Mouse (Mus musculus): Measurements from ENCODE around the gene Traf3ip1. TPM values are rescaled to one million over a fixed set of nuclear protein-coding genes. Genes with fewer than 3 reads are reported as not detected.

The Traf3ip1 gene
- polyA plus RNA-seq, 1 experiment from 2014 or later, result 8.4 TPM

- ATAC-seq (replicated peaks; ENCODE audit: insufficient number of reproducible peaks, low FRiP score, low TSS enrichment, low read depth), result peak; percentile 90
- under 1% methylated on average over 91 of the region's 91 CpGs for WGBS
These were observed 35.2 kb upstream of the Traf3ip1 start, which contains the start of gene Per2 for GRCm38 (mm10) chr1:91459059-91459809. Per2 (minus strand) TSS chr1:91459324.

GRCm38 (mm10) chr1:91460069-91460468 is 34.4 kb upstream of the Traf3ip1 start:
- no peak overlapping the region for H3K9ac ChIP-seq (replicated peaks; ENCODE audit: low read length)
- H3K4me3 ChIP-seq (ENCODE audit: low read depth, low read length), result no peak overlapping the region; the same call in 1 of the 2 replicates
- WGBS, result 42% methylated on average over 7 of the region's 7 CpGs
- ATAC-seq (replicated peaks; ENCODE audit: insufficient number of reproducible peaks, low FRiP score, low TSS enrichment, low read depth) (no peak), DNase-seq (ENCODE audit: low spot score) (no peak)
- H3K4me1 ChIP-seq (ENCODE audit: control insufficient read depth, insufficient read depth, low read length), result peaks cover 3% of the 10 kb centered on the region
- H3K4me2 ChIP-seq (ENCODE audit: low read depth, low read length), result peak overlapping the region; percentile 67
- peaks cover 2% of the 10 kb centered on the region; the same call in 1 of the 2 replicates for H3K27me3 ChIP-seq (ENCODE audit: control insufficient read depth, insufficient read depth, low read length)
- no peak overlapping the region for H3K27ac ChIP-seq (replicated peaks; ENCODE audit: low read depth, low read length)
- H3K9me3 ChIP-seq (replicated peaks; ENCODE audit: control insufficient read depth, low read length), result no peaks in the 10 kb centered on the region
- H3K36me3 ChIP-seq (replicated peaks; ENCODE audit: control insufficient read depth, insufficient read depth, low read depth, low read length), result no peaks in the 10 kb centered on the region

More at GRCm38 (mm10) chr1:91459059-91459809, 35.2 kb upstream of the Traf3ip1 start, which contains the start of gene Per2:
- Histone ChIP-seq H3K36me3 (replicated peaks; ENCODE audit: control insufficient read depth, insufficient read depth, low read depth, low read length) (no peaks in the 10 kb centered on the region), H3K27ac (replicated peaks; ENCODE audit: low read depth, low read length) (no peak within 1 kb of the TSS), H3K9ac (replicated peaks; ENCODE audit: low read length) (peak within 1 kb of the TSS; percentile 57), H3K4me3 (ENCODE audit: low read depth, low read length) (peak within 1 kb of the TSS; percentile 65), H3K9me3 (replicated peaks; ENCODE audit: control insufficient read depth, low read length) (no peaks in the 10 kb centered on the region), H3K4me1 (ENCODE audit: control insufficient read depth, insufficient read depth, low read length) (peaks cover 3% of the 10 kb centered on the region), H3K4me2 (ENCODE audit: low read depth, low read length) (peak within 1 kb of the TSS; percentile 67), H3K27me3 (ENCODE audit: control insufficient read depth, insufficient read depth, low read length) (peaks cover 2% of the 10 kb centered on the region; the same call in 1 of the 2 replicates)
- peak; percentile 100 for DNase-seq (ENCODE audit: low spot score)

DNA sequence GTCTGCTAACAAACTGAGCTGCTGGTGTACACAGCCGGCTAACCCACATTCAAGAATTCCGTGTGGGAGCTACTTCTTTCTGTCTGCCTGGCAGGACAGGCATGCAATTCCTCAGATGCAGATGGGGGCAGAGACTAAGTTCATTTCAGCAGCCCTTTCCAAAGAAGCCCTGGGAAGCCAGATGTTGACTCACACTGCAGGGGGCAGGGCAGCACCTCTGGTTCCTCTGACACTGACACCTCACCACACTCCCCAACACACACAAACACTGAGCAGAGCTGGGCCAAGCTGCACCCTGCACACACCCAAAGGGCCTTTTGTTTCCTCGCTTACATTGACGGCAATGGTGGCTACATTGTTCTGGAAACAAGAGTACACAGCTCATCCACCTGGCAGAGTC is 33.9 kb upstream of the Traf3ip1 start:
- no peak overlapping the region for H3K27ac ChIP-seq (replicated peaks; ENCODE audit: low read depth, low read length)
- H3K4me1 ChIP-seq (ENCODE audit: control insufficient read depth, insufficient read depth, low read length), result peaks cover 3% of the 10 kb centered on the region
- no peak overlapping the region for H3K4me3 ChIP-seq (ENCODE audit: low read depth, low read length)
- DNase-seq (ENCODE audit: low spot score) (no peak), ATAC-seq (replicated peaks; ENCODE audit: insufficient number of reproducible peaks, low FRiP score, low TSS enrichment, low read depth) (no peak)
- no peak overlapping the region for H3K4me2 ChIP-seq (ENCODE audit: low read depth, low read length)
- 36% methylated on average over 4 of the region's 4 CpGs for whole genome bisulfite sequencing
- no peaks in the 10 kb centered on the region for H3K36me3 ChIP-seq (replicated peaks; ENCODE audit: control insufficient read depth, insufficient read depth, low read depth, low read length)
- H3K27me3 ChIP-seq (ENCODE audit: control insufficient read depth, insufficient read depth, low read length), result peaks cover 2% of the 10 kb centered on the region; the same call in 1 of the 2 replicates
- no peak overlapping the region for H3K9ac ChIP-seq (replicated peaks; ENCODE audit: low read length)
- no peaks in the 10 kb centered on the region for H3K9me3 ChIP-seq (replicated peaks; ENCODE audit: control insufficient read depth, low read length)

GRCm38 (mm10) chr1:91463336-91463995 is 31.0 kb upstream of the Traf3ip1 start:
- Histone ChIP-seq H3K9ac (replicated peaks; ENCODE audit: low read length) (no peak overlapping the region), H3K27me3 (ENCODE audit: control insufficient read depth, insufficient read depth, low read length) (0 out of 2 replicates have a peak, but pooled peaks cover under 1% of the 10 kb centered on the region), H3K4me1 (ENCODE audit: control insufficient read depth, insufficient read depth, low read length) (no peaks in the 10 kb centered on the region), H3K36me3 (replicated peaks; ENCODE audit: control insufficient read depth, insufficient read depth, low read depth, low read length) (no peaks in the 10 kb centered on the region), H3K4me2 (ENCODE audit: low read depth, low read length) (no peak overlapping the region), H3K4me3 (ENCODE audit: low read depth, low read length) (no peak overlapping the region), H3K9me3 (replicated peaks; ENCODE audit: control insufficient read depth, low read length) (no peaks in the 10 kb centered on the region), H3K27ac (replicated peaks; ENCODE audit: low read depth, low read length) (no peak overlapping the region)
- DNase-seq (ENCODE audit: low spot score) (no peak), ATAC-seq (replicated peaks; ENCODE audit: insufficient number of reproducible peaks, low FRiP score, low TSS enrichment, low read depth) (no peak)
- WGBS, result 88% methylated on average over 13 of the region's 13 CpGs

DNA sequence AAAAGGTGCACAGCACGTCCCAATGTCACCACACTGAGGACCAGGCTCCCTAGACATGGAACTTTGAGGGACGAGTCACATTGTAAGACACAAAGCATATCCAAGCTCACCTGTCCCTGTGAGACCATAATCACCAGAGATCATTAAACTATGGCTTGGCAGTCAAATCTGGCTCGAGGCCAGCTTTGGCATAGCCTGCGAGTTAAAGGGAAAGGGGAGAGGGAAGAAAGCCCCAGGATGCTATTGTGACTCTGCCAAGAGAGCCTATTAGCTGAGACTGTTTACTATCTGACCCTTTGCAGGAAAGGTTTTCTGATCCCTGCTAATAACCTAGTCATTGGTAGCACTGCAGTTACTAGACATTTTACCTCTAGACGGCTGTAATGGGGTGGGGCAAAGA is 30.0 kb upstream of the Traf3ip1 start:
- no peaks in the 10 kb centered on the region for H3K4me1 ChIP-seq (ENCODE audit: control insufficient read depth, insufficient read depth, low read length)
- ATAC-seq (replicated peaks; ENCODE audit: insufficient number of reproducible peaks, low FRiP score, low TSS enrichment, low read depth), result no peak
- no peak overlapping the region for H3K4me2 ChIP-seq (ENCODE audit: low read depth, low read length)
- no peak overlapping the region for H3K27ac ChIP-seq (replicated peaks; ENCODE audit: low read depth, low read length)
- no peaks in the 10 kb centered on the region for H3K36me3 ChIP-seq (replicated peaks; ENCODE audit: control insufficient read depth, insufficient read depth, low read depth, low read length)
- DNase-seq (ENCODE audit: low spot score), result no peak
- no peaks in the 10 kb centered on the region for H3K27me3 ChIP-seq (ENCODE audit: control insufficient read depth, insufficient read depth, low read length)
- no peak overlapping the region for H3K4me3 ChIP-seq (ENCODE audit: low read depth, low read length)
- no peaks in the 10 kb centered on the region for H3K9me3 ChIP-seq (replicated peaks; ENCODE audit: control insufficient read depth, low read length)
- no peak overlapping the region for H3K9ac ChIP-seq (replicated peaks; ENCODE audit: low read length)
- 61% methylated on average over 5 of the region's 5 CpGs for WGBS

DNA sequence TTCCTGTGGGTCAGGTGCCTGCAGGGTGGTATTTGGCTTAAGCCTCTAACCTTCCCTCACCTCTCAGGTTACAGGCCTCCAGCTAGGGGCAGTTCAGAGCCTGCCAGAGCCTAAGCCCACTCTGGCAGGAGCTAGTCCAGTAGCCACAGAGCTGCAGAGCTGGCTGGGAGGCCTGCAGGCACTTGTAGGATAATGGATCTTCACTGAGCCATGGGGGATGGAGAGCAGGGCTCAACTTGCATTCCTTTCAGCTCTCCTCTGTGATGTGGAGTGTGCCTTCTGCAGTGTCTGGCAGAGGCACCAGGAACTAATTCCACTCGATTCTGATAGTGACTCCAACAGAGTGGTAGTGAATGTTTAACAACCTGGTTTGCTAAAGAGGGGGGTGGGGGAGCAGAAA is 29.2 kb upstream of the Traf3ip1 start:
- Histone ChIP-seq H3K27ac (replicated peaks; ENCODE audit: low read depth, low read length) (no peak overlapping the region), H3K9ac (replicated peaks; ENCODE audit: low read length) (no peak overlapping the region), H3K4me1 (ENCODE audit: control insufficient read depth, insufficient read depth, low read length) (no peaks in the 10 kb centered on the region), H3K9me3 (replicated peaks; ENCODE audit: control insufficient read depth, low read length) (no peaks in the 10 kb centered on the region), H3K27me3 (ENCODE audit: control insufficient read depth, insufficient read depth, low read length) (no peaks in the 10 kb centered on the region), H3K4me3 (ENCODE audit: low read depth, low read length) (no peak overlapping the region), H3K36me3 (replicated peaks; ENCODE audit: control insufficient read depth, insufficient read depth, low read depth, low read length) (no peaks in the 10 kb centered on the region), H3K4me2 (ENCODE audit: low read depth, low read length) (no peak overlapping the region)
- 5% methylated on average over 1 of the region's 1 CpGs for WGBS
- DNase-seq (ENCODE audit: low spot score) (peak; percentile 28), ATAC-seq (replicated peaks; ENCODE audit: insufficient number of reproducible peaks, low FRiP score, low TSS enrichment, low read depth) (0 out of 2 replicates have a peak, but pooled peaks have one; percentile 34)

DNA sequence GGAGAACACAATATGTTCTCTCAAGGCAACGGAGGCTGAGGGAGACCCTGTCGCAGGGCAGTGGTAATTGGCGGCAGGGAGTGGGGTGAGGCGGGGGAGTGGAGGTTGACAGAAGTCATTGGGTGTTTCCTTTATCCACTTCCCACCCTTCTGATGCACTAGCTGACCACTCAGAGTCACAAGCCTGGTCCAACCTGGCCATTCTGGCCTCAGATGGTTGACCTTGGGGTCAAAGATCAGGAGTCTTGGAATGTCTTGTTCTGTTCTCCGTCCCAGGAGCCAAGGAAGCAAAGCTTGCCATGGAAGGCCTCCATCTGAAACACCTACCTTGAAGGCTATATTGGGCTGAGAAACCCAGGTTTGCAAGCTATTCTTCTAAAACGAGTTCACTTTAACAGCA is 28.3 kb upstream of the Traf3ip1 start:
- Histone ChIP-seq H3K27me3 (ENCODE audit: control insufficient read depth, insufficient read depth, low read length) (no peaks in the 10 kb centered on the region), H3K4me2 (ENCODE audit: low read depth, low read length) (no peak overlapping the region), H3K9ac (replicated peaks; ENCODE audit: low read length) (no peak overlapping the region), H3K36me3 (replicated peaks; ENCODE audit: control insufficient read depth, insufficient read depth, low read depth, low read length) (no peaks in the 10 kb centered on the region), H3K9me3 (replicated peaks; ENCODE audit: control insufficient read depth, low read length) (no peaks in the 10 kb centered on the region), H3K4me3 (ENCODE audit: low read depth, low read length) (no peak overlapping the region), H3K27ac (replicated peaks; ENCODE audit: low read depth, low read length) (no peak overlapping the region), H3K4me1 (ENCODE audit: control insufficient read depth, insufficient read depth, low read length) (no peaks in the 10 kb centered on the region)
- WGBS, result 80% methylated on average over 6 of the region's 6 CpGs
- DNase-seq (ENCODE audit: low spot score), result no peak
- no peak for ATAC-seq (replicated peaks; ENCODE audit: insufficient number of reproducible peaks, low FRiP score, low TSS enrichment, low read depth)

DNA sequence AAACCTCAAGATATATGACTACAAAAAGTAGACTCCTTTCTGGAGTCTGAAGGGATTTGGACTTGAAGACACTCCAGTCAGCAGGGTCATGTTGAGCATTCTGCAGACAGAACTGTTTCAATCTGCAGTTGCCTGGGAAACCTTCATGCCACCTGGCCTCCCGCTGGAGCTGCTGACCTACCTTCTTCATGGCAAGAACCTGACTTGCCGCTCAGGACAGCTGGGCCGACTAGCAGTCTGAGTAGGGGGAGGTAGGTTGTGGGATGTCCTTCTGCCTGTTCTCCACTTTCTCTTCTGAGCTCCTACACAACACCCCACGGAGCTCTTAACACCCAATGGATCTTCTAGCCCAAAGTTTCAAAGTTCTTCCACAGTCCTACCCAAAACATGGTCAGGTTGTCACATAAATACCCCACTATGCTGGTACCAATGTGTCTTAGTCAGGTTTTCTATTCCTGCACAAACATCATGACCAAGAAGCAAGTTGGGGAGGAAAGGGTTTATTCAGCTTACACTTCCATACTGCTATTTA is 24.5 kb upstream of the Traf3ip1 start:
- H3K27me3 ChIP-seq (ENCODE audit: control insufficient read depth, insufficient read depth, low read length), result no peaks in the 10 kb centered on the region
- H3K36me3 ChIP-seq (replicated peaks; ENCODE audit: control insufficient read depth, insufficient read depth, low read depth, low read length), result no peaks in the 10 kb centered on the region
- no peak overlapping the region for H3K9ac ChIP-seq (replicated peaks; ENCODE audit: low read length)
- H3K4me2 ChIP-seq (ENCODE audit: low read depth, low read length), result no peak overlapping the region
- no peak for DNase-seq (ENCODE audit: low spot score)
- no peaks in the 10 kb centered on the region for H3K9me3 ChIP-seq (replicated peaks; ENCODE audit: control insufficient read depth, low read length)
- H3K4me3 ChIP-seq (ENCODE audit: low read depth, low read length), result no peak overlapping the region
- 89% methylated on average over 4 of the region's 4 CpGs for WGBS
- no peak overlapping the region for H3K27ac ChIP-seq (replicated peaks; ENCODE audit: low read depth, low read length)
- no peak for ATAC-seq (replicated peaks; ENCODE audit: insufficient number of reproducible peaks, low FRiP score, low TSS enrichment, low read depth)
- no peaks in the 10 kb centered on the region for H3K4me1 ChIP-seq (ENCODE audit: control insufficient read depth, insufficient read depth, low read length)

All from embryonic facial prominence, embryonic 11.5 days (tissue).